In genomic region chr9:20952520-20953227, GRCm38 (mm10) we compare ENCODE assay signal across 1 mouse cellular context.
TF ChIP-seq lines count a peak whose summit lies in the region.

No protein-coding gene starts in this region.

TF ChIP-seq in MEL, 35 proteins besides CTCF, POLR2A, EP300 and RAD21 (continued from another document):
- no peak for TF ChIP-seq ETS1 (IDR thresholded peaks at IDR 0.05; ENCODE audit: low read depth, low read length)
- no peak for TF ChIP-seq MYB (IDR thresholded peaks at IDR 0.05; ENCODE audit: low read depth, low read length)
